Mouse (Mus musculus): ENCODE data around the gene Lnx2. TPM values are rescaled to one million over a fixed set of nuclear protein-coding genes. Genes with fewer than 3 reads are reported as not detected.

The Lnx2 gene
- polyA plus RNA-seq, 1 experiment from 2014 or later: 17.2 TPM

DNA sequence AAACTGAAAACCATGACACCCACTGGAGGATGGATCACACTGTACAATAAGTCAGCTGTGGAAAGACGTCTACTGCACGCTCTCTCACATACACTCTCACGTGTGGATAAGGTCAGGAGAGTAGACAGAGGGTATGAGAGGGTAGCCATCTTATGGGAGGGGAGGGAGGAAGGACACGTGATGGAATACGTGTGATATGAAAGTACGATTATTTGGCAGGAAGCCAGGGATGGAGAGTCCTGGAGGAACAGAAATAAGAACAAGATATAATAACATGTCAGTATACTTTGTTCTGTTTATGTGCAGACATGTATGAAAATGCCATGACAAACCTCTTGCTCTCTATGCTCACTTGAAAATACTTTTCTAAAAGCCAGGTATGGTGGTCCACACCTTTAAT is 41.1 kb downstream of the Lnx2 start:
- Histone ChIP-seq H3K27ac (replicated peaks) (no peak overlapping the region), H3K9me3 (replicated peaks) (no peaks in the 10 kb centered on the region), H3K4me2 (replicated peaks) (no peak overlapping the region), H3K4me3 (replicated peaks) (no peak overlapping the region), H3K27me3 (no peaks in the 10 kb centered on the region), H3K36me3 (peaks cover 21% of the 10 kb centered on the region), H3K9ac (no peak overlapping the region), H3K4me1 (peaks cover 24% of the 10 kb centered on the region)
- WGBS: 72% methylated on average over 6 of the region's 6 CpGs
- no peak for ATAC-seq (ENCODE audit: insufficient number of reproducible peaks, low FRiP score, low TSS enrichment, low read depth)

- no peak overlapping the region for H3K4me3 ChIP-seq (replicated peaks)
- H3K27ac ChIP-seq (replicated peaks): no peak overlapping the region
- no peak overlapping the region for H3K9ac ChIP-seq
- peaks cover 26% of the 10 kb centered on the region for H3K36me3 ChIP-seq
- ATAC-seq (ENCODE audit: insufficient number of reproducible peaks, low FRiP score, low TSS enrichment, low read depth): no peak
- peaks cover 24% of the 10 kb centered on the region for H3K4me1 ChIP-seq
- no peaks in the 10 kb centered on the region for H3K27me3 ChIP-seq
- no peaks in the 10 kb centered on the region for H3K9me3 ChIP-seq (replicated peaks)
- WGBS: 74% methylated on average over 12 of the region's 12 CpGs
- no peak overlapping the region for H3K4me2 ChIP-seq (replicated peaks)
Observed at GRCm38 (mm10) chr5:147034283-147034682, 42.1 kb downstream of the Lnx2 start.

DNA sequence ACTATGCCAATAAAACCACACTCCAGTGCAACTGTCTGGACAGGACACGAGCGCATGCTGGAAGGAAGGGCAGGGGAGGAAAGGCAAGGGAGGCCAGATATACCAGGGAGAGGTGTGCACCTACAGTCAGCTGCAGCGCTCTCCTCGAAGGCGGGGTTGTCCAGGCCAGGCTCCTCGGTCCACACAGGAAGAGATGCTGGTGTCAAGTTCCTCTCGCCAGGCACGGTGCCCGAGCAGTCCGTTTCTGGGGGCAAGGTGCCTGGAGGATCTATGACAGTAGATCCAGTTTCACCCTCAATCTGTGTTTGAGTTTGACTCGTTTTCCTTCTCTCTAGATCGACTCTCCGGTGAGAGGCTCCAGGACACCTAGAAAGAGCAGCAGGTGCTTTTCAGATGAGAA is 43.2 kb downstream of the Lnx2 start:
- 62% methylated on average over 13 of the region's 13 CpGs for WGBS
- Histone ChIP-seq H3K27ac (replicated peaks) (no peak overlapping the region), H3K36me3 (peaks cover 38% of the 10 kb centered on the region), H3K9ac (no peak overlapping the region), H3K4me3 (replicated peaks) (no peak overlapping the region), H3K4me1 (peaks cover 22% of the 10 kb centered on the region), H3K4me2 (replicated peaks) (no peak overlapping the region), H3K9me3 (replicated peaks) (no peaks in the 10 kb centered on the region), H3K27me3 (no peaks in the 10 kb centered on the region)
- ATAC-seq (ENCODE audit: insufficient number of reproducible peaks, low FRiP score, low TSS enrichment, low read depth): no peak

- WGBS: 92% methylated on average over 14 of the region's 14 CpGs
- peaks cover 55% of the 10 kb centered on the region for H3K36me3 ChIP-seq
Observed at GRCm38 (mm10) chr5:147031281-147031680, 45.1 kb downstream of the Lnx2 start.

DNA sequence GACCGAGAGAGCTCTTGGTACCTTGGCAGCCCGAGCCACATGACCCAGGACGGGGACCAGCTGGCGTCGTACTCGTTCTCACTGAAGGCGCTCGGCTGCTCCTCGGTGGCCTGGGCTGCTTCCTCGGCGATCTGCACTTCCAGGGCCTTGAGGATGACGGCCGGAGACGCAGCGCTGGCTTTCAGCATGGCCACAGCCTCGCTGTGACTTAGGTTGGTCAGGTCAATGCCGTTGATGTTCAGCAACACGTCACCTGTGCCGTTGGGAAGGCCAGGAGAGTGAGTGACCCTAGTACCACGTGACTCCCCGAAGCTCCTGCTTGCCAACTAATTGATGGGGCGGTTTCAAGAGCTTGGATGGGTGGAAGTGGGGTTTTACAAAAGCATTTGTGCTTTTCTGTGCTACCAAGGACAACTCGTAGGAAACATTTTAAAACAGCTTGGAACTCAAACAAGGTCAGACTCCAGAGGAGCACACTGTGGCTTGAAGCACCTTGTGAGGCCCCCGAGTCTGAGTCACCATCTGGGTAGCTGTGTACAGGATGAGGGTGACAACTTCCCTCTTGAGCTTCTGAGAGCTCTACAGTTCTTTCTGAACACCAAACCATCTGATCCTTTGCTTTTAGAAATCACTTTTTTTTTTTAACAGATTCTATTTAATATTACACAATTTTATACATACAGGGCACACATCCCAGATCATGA is 51.9 kb downstream of the Lnx2 start:
- Histone ChIP-seq H3K27me3 (no peaks in the 10 kb centered on the region), H3K4me3 (replicated peaks) (no peak overlapping the region), H3K4me2 (replicated peaks) (no peak overlapping the region), H3K27ac (replicated peaks) (no peak overlapping the region), H3K9ac (no peak overlapping the region), H3K9me3 (replicated peaks) (no peaks in the 10 kb centered on the region), H3K4me1 (no peaks in the 10 kb centered on the region), H3K36me3 (peaks cover 65% of the 10 kb centered on the region)
- 85% methylated on average over 24 of the region's 24 CpGs for WGBS
- no peak for ATAC-seq (ENCODE audit: insufficient number of reproducible peaks, low FRiP score, low TSS enrichment, low read depth)

More at GRCm38 (mm10) chr5:147031281-147031680, 45.1 kb downstream of the Lnx2 start:
- Histone ChIP-seq H3K4me2 (replicated peaks) (no peak overlapping the region), H3K4me3 (replicated peaks) (no peak overlapping the region), H3K27me3 (no peaks in the 10 kb centered on the region), H3K9me3 (replicated peaks) (no peaks in the 10 kb centered on the region), H3K9ac (no peak overlapping the region), H3K4me1 (0 out of 2 replicates have a peak, but pooled peaks cover 4% of the 10 kb centered on the region), H3K27ac (replicated peaks) (no peak overlapping the region)
- no peak for ATAC-seq (ENCODE audit: insufficient number of reproducible peaks, low FRiP score, low TSS enrichment, low read depth)

GRCm38 (mm10) chr5:147023245-147023970 is 53.0 kb downstream of the Lnx2 start:
- 88% methylated on average over 18 of the region's 18 CpGs for WGBS
- no peaks in the 10 kb centered on the region for H3K9me3 ChIP-seq (replicated peaks)
- no peak overlapping the region for H3K27ac ChIP-seq (replicated peaks)
- H3K4me1 ChIP-seq: no peaks in the 10 kb centered on the region
- no peak overlapping the region for H3K4me2 ChIP-seq (replicated peaks)
- no peaks in the 10 kb centered on the region for H3K27me3 ChIP-seq
- ATAC-seq (ENCODE audit: insufficient number of reproducible peaks, low FRiP score, low TSS enrichment, low read depth): no peak
- H3K36me3 ChIP-seq: peaks cover 65% of the 10 kb centered on the region
- H3K4me3 ChIP-seq (replicated peaks): no peak overlapping the region
- no peak overlapping the region for H3K9ac ChIP-seq

- 53% methylated on average over 5 of the region's 5 CpGs for WGBS
- Histone ChIP-seq H3K9me3 (replicated peaks) (no peaks in the 10 kb centered on the region), H3K27ac (replicated peaks) (no peak overlapping the region), H3K36me3 (peaks cover 54% of the 10 kb centered on the region), H3K4me3 (replicated peaks) (no peak overlapping the region), H3K4me1 (no peaks in the 10 kb centered on the region), H3K4me2 (replicated peaks) (no peak overlapping the region), H3K9ac (no peak overlapping the region), H3K27me3 (no peaks in the 10 kb centered on the region)
- ATAC-seq (ENCODE audit: insufficient number of reproducible peaks, low FRiP score, low TSS enrichment, low read depth): no peak
Observed at GRCm38 (mm10) chr5:147021546-147022265, 54.7 kb downstream of the Lnx2 start.

DNA sequence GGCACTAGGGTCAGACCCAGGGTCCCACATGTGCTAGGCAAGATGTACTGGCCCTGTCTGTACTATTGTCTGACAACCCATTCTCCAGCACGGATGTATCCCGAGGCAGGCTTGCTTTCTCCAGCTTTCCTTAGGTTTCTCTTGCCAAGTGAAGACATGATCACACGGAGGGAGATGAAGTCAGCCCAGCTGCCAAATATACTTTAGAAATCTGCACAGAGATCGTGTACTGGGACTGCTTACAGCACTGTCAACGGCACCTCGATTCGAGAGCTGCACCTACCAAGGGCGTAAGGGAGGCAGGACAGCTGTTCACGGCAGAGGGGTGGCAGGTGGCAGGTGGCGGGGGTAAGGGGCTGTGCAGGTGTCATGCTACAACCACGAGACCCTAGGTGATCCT is 55.8 kb downstream of the Lnx2 start:
- 85% methylated on average over 11 of the region's 11 CpGs for WGBS
- Histone ChIP-seq H3K27ac (replicated peaks) (no peak overlapping the region), H3K4me2 (replicated peaks) (no peak overlapping the region), H3K27me3 (no peaks in the 10 kb centered on the region), H3K4me1 (no peaks in the 10 kb centered on the region), H3K36me3 (peaks cover 47% of the 10 kb centered on the region), H3K9ac (no peak overlapping the region), H3K9me3 (replicated peaks) (no peaks in the 10 kb centered on the region), H3K4me3 (replicated peaks) (no peak overlapping the region)
- no peak for ATAC-seq (ENCODE audit: insufficient number of reproducible peaks, low FRiP score, low TSS enrichment, low read depth)

- no peak overlapping the region for H3K4me2 ChIP-seq (replicated peaks)
- H3K4me3 ChIP-seq (replicated peaks): no peak overlapping the region
- H3K4me1 ChIP-seq: no peaks in the 10 kb centered on the region
- H3K27me3 ChIP-seq: no peaks in the 10 kb centered on the region
- no peak overlapping the region for H3K9ac ChIP-seq
- ATAC-seq (ENCODE audit: insufficient number of reproducible peaks, low FRiP score, low TSS enrichment, low read depth): no peak
- H3K36me3 ChIP-seq: peaks cover 40% of the 10 kb centered on the region
- no peaks in the 10 kb centered on the region for H3K9me3 ChIP-seq (replicated peaks)
- no peak overlapping the region for H3K27ac ChIP-seq (replicated peaks)
- whole genome bisulfite sequencing: 89% methylated on average over 11 of the region's 11 CpGs
Observed at GRCm38 (mm10) chr5:147018761-147019160, 57.6 kb downstream of the Lnx2 start.

GRCm38 (mm10) chr5:147017526-147017925 is 58.9 kb downstream of the Lnx2 start:
- Histone ChIP-seq H3K4me2 (replicated peaks) (no peak overlapping the region), H3K4me1 (no peaks in the 10 kb centered on the region), H3K36me3 (peaks cover 27% of the 10 kb centered on the region), H3K9ac (no peak overlapping the region), H3K9me3 (replicated peaks) (no peaks in the 10 kb centered on the region), H3K27me3 (no peaks in the 10 kb centered on the region), H3K4me3 (replicated peaks) (no peak overlapping the region), H3K27ac (replicated peaks) (no peak overlapping the region)
- WGBS: 58% methylated on average over 11 of the region's 11 CpGs
- ATAC-seq (ENCODE audit: insufficient number of reproducible peaks, low FRiP score, low TSS enrichment, low read depth): no peak

DNA sequence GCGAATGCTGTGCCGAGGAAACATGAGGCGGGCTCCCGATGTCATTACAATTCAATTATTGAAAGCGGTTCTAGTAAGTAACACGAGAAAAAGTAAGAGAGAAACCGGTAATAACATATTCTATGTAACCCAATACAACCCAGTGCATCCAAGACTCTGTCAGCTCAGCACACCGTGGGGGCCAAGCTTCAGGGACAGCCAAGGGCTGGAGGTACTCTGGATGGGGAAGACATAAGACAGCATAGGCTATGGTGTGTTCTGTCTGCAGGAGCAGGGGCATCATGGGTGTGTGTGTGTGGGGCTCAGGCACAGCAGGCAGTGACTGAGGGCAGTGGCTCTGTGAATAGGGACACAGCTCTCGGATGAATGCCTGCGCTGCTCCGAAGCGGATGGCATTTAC is 59.8 kb downstream of the Lnx2 start:
- 65% methylated on average over 12 of the region's 12 CpGs for WGBS
- Histone ChIP-seq H3K27ac (replicated peaks) (no peak overlapping the region), H3K9me3 (replicated peaks) (no peaks in the 10 kb centered on the region), H3K27me3 (no peaks in the 10 kb centered on the region), H3K4me3 (replicated peaks) (no peak overlapping the region), H3K4me1 (no peaks in the 10 kb centered on the region), H3K9ac (no peak overlapping the region), H3K36me3 (peaks cover 27% of the 10 kb centered on the region), H3K4me2 (replicated peaks) (no peak overlapping the region)
- no peak for ATAC-seq (ENCODE audit: insufficient number of reproducible peaks, low FRiP score, low TSS enrichment, low read depth)

Data from embryonic facial prominence, embryonic 15.5 days (tissue).